Mouse (Mus musculus): ENCODE results near the gene Otud4. TPM values are rescaled to one million over a fixed set of nuclear protein-coding genes. Genes with fewer than 3 reads are reported as not detected.
"Not testable (repeated sequence)": the region's sequence is repeated elsewhere in the genome, so short reads cannot be mapped to it uniquely, and the experiment has no call there.

Gene Otud4
- polyA plus RNA-seq, 1 experiment = 28.6 TPM

DNA sequence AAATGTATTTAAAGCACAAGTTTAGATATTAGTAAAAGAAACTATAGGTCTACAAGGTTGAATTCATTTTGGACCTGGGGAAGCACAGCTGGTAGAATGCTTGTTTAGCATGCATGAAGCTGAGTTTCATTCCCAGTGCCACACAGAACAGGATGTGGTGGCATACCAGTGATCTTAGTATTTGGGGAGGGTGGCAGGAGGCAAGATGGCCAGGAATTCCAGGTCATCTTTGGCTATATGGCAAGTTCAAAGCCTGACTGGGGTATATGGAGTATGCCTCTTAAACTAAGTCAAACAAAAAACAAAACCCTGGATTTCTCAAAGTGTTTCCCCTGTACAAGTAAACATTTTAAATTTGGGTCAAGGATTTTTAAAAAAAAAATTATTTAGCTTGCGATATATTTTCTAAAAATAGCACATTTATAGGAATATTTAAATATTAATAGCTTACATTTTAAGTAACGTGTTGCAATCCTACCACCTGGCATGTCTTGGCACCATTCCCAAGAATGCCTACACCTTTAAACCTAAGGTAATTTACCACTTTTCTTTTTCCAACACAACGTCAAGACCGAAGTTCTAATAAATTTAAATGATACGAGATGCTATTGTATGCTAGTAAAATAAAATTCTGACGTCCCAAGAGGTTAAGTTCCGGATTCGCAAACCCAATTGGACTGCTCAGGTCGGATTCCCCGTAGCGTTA lies 1.3 kb upstream of the Otud4 start:
- DNase-seq (ENCODE audit: extremely low spot score in 1 of 2, low spot score in 1 of 2) = peak in 1 of 2 experiments; percentile 25

DNA sequence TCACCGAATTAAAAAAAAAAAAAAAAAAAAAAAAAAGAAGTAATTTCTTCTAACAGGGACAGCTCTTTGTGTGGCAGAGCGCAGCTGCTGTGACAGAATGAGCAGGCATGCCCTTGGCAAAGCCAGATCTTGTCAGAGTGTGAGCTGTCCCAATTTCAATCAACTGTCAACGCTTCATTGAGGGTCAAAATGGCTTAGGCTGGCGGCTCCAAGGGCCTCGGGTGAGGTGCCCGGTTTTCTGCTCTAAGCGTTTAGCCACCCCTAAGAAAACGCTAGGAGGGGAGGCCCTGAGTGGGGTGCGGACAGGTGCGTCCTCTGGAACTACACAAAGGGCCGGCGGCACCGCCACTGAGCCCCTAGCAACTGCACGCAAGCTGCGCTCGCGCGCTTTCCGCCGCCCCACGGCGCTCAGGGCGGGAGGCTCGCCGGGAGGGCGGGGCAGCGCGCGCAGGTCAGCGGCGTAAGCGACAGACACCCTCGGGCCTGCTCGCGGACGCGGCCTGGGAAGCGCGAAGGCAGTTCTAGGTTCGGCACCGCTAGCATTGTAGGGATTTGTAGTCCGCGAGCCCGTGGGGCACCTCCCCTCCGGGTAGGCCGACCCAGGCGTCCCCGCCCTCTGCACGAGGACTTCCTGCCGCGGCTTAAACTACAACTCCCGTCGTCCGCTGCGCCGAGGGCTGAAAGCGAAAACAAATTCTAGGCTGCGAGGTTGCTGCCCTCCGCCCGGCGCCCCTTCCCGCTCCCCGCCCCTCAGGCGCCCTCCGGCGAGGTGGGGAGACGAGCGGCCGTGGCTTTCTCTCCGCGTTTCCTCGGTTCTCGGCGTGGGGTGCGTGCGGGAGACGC lies 490 bp upstream of the Otud4 start:
- DNase-seq (ENCODE audit: extremely low spot score in 1 of 2, low spot score in 1 of 2) = peak; percentile 98 to 99

DNA sequence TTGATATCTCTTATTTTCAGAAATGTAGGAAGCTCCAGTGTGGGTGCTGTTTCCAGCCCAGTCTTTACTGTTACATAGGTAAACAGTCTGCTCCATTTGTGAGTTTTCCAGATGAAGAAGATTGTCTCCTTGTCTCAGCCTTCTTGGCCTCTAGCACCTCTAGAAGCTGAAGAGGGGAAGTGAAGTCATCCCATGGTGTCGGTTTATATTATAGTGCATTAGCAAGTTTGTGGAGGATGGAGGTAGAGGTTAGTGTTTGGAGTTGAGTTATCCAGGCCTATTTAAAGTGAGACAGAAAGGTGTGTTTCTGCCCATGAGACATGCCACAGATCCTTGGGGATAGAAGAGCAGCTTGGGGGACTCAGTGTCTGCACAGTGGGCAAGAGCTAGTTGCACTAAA lies 1.7 kb downstream of the Otud4 start:
- DNase-seq (ENCODE audit: extremely low spot score in 1 of 2, low spot score in 1 of 2) = no peak

GRCm38 (mm10) chr8:79649569-79649968 lies 10.2 kb downstream of the Otud4 start:
- DNase-seq (ENCODE audit: extremely low spot score in 1 of 2, low spot score in 1 of 2) = no peak

GRCm38 (mm10) chr8:79650158-79650814 lies 10.9 kb downstream of the Otud4 start:
- DNase-seq (ENCODE audit: extremely low spot score in 1 of 2, low spot score in 1 of 2) = no peak

DNA sequence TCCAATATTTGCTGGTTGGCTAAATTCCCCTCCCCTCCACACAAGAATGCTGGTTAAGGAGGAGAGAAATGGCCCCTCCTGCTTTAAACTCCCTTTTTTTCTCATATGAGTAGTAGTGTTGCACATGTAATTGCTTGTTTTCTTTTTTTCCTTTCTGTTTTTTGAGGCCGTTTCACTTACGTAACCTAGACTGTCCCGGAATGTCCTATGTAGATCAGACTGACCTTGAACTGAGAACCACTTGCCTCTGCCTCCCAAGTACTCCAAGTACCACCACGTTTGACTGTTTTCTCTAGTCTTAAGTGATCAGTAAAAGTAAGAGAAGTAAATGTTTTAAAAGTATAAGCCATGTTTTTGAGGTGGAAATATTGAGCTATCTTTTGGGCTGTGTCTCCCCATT lies 14.3 kb downstream of the Otud4 start:
- DNase-seq (ENCODE audit: extremely low spot score in 1 of 2, low spot score in 1 of 2) = no peak

GRCm38 (mm10) chr8:79658715-79659114 lies 19.3 kb downstream of the Otud4 start:
- not testable (repeated sequence) for DNase-seq (ENCODE audit: extremely low spot score in 1 of 2, low spot score in 1 of 2)

DNA sequence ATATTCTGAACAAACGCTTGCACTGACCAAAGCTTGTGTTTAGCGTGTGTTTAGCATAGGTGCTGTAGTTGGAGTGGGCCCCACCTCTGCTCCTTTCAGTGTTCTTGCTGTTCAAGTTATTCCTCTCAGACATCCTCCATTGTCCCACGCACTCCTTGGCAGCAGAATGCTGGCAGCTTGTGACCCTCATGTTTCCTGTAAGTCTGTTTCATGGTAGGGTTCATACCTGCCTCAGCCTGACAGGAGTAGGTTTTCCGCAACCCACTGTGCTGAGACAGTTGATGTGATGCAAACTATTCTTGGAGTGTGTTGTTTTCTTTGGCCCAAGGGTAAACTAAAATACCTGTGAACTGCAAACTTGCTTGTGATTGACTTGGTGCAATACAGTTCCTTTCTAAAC lies 37.0 kb downstream of the Otud4 start:
- no peak for DNase-seq (ENCODE audit: extremely low spot score in 1 of 2, low spot score in 1 of 2)

DNA sequence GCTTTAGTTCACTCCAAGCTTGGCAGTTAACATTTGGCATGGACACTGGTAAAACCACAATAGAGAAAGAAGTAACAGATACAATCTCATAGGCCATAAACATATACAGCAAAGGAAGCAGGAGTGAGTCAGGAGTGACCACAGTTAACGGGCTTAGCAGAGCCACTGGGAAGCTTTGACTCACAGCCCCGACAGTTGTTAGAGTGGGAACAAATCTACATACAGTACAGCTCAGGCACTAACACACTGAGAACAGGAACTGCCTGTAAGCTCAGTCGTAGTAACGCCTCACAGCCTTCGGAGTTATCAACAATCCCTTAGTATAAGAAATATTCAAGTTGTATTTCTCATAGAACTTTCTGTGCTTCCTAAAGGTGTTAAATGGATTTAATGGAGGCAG lies 39.6 kb downstream of the Otud4 start:
- DNase-seq (ENCODE audit: extremely low spot score in 1 of 2, low spot score in 1 of 2) = no peak

- DNase-seq (ENCODE audit: extremely low spot score in 1 of 2, low spot score in 1 of 2) = not testable (repeated sequence)
These were observed 40.7 kb downstream of the Otud4 start for GRCm38 (mm10) chr8:79680083-79680482.

- DNase-seq (ENCODE audit: extremely low spot score in 1 of 2, low spot score in 1 of 2) = peak in 1 of 2 experiments; percentile 27
These were observed 41.1 kb downstream of the Otud4 start for GRCm38 (mm10) chr8:79680555-79680954.

DNA sequence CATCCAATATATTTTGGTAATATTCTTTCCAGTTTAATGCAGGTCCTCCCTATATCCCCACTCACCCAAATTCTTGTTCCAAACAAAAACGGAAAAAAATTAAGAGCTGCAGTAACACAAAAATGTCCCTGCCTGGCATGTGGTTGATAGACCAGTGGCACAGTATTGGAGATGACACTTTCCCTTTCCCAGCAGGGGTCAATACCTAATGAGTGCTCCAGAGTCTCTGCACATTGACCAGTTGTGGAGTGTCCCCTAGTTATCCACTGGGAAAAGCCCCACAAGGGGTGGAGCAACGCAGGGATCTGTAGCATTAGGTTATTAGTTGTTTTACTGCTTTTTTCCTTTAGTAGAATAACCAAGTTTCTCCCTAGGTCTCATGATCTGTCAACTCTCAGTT lies 41.5 kb downstream of the Otud4 start:
- no peak for DNase-seq (ENCODE audit: extremely low spot score in 1 of 2, low spot score in 1 of 2)

DNA sequence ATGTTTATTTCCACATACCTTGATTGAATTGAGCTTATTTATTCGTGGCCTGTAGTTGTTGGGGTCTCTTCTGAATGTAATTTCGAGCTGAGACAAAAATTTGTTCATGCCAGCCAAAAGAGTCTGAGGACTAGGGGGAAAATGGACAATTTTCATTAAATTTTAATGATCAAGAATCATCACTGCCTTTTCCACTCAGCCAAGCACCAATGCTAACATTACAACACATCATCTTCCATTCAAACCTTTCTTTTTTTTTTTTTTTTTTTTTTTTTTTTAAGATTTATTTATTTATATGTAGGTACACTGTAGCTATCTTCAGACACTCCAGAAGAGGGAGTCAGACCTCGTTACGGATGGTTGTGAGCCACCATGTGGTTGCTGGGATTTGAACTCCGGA lies 46.5 kb downstream of the Otud4 start:
- not testable (repeated sequence) for DNase-seq (ENCODE audit: extremely low spot score in 1 of 2, low spot score in 1 of 2)

DNA sequence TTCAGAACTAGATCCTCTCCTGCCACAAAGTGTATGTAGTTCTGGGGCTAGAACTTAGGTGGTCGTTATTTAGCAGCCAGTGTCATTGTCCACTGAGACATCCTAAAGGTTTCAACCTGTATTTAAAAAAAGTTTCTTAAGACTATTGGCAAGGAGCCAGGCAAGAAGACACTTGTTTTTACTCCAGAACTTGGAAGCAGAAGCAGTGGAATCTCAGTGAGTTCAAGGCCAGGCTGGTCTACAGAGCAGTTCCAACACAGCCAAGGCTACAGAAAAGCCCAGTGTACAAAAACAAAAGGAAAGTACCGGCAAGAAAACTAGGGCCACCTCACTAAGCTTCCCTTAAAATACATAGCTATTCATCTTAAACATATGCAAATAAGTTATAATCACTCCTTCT lies 53.1 kb downstream of the Otud4 start:
- DNase-seq (ENCODE audit: extremely low spot score in 1 of 2, low spot score in 1 of 2) = no peak

DNA sequence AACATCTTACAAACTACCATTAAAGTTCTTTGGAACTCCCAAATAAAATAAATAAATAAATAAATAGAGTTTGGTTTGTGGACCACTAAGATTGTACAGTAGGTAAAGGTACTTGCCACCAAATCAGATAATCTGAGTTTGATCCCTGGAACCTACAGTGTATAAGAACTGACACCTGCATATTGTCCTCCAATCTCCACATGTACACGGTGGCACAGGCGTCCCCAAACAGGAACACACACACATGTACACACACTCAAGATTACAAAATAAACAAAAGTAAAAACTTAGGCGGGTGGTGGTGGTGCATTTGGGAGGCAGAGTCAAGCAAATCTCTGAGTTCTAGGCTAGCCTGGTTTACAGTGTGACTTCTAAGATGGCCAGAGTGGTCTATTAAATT lies 67.3 kb downstream of the Otud4 start:
- DNase-seq (ENCODE audit: extremely low spot score in 1 of 2, low spot score in 1 of 2) = no peak

DNA sequence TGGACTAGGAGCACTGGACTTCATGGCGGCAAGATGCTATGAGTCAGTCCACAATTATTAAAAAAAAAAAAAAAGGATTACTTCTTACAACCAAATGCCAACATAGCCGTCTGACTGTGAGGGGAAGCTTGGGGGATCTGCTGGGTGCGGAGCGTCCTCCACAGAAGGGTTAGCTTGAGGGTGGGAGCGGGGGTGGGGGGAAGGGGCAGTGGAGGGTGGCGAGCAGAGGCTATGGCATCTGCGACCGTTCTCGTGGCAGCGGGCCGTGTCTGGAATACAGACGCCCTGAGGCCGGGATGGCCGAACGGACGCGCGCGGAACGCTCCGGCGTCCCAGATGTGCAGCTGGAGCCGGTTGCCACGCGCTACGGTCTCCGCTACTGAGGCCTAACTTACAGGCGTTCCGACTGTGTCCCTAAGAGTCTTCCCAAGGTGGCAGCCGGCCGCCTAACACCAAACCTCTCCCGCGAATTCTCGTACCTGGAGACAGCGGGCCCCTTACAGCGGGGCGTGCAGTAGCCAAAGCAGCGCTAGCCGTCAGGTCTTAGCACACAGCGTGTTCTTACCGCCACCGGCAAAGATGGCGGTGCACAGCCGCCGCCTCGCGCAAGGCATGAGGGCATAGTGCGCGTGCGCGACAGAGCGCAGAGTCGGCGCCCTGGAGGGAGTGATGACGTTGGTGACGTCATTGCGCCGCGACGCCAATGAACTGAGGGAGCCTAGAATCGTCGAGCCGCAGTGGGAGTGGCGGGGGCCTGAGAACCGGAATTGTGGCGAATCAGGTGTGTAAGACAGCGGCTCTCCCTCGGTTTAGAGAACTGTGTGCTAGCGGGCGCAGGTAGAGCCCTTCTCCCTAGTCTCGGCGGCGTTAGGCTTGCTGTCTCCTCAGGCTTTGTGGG lies 71.9 kb downstream of the Otud4 start, which contains the start of the genes Abce1 and Anapc10:
TSS of gene Abce1 (minus strand) at position 677 of the 898 bp plus-strand sequence.
TSS of gene Anapc10 (plus strand) at position 757 of the 898 bp plus-strand sequence.
- DNase-seq (ENCODE audit: extremely low spot score in 1 of 2, low spot score in 1 of 2) = peak; percentile 95 to 99

DNA sequence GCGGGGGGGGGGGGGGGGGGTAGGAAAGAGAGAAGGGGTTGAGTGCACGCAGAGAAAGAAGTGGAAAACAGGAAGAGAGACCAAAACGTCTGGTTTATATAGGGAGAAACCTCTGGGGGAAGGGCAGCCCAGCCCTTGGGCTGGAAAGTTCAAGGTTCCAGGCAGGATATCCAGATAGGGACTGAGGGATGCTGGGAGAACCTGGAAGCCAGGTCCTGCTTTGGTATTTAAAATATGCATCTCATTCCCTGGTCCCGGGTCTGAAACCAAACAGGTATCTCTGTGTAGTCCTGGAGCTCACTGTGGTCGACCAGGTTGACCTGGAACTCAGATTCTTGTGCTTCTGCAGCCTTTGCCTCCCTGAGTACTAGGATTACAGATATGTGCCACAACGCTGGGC lies 73.3 kb downstream of the Otud4 start:
- DNase-seq (ENCODE audit: extremely low spot score in 1 of 2, low spot score in 1 of 2) = no peak

GRCm38 (mm10) chr8:79721537-79721936 lies 82.1 kb downstream of the Otud4 start:
- DNase-seq (ENCODE audit: extremely low spot score in 1 of 2, low spot score in 1 of 2) = no peak

- DNase-seq (ENCODE audit: extremely low spot score in 1 of 2, low spot score in 1 of 2) = no peak
These were observed 83.9 kb downstream of the Otud4 start for GRCm38 (mm10) chr8:79723308-79723707.

GRCm38 (mm10) chr8:79724589-79724988 lies 85.2 kb downstream of the Otud4 start:
- DNase-seq (ENCODE audit: extremely low spot score in 1 of 2, low spot score in 1 of 2) = no peak
